Mouse (Mus musculus): ENCODE results near the gene Adcy3. TPM values are rescaled to one million over a fixed set of nuclear protein-coding genes. Genes with fewer than 3 reads are reported as not detected.
"Not testable (repeated sequence)": the region's sequence is repeated elsewhere in the genome, so short reads cannot be mapped to it uniquely, and the experiment has no call there.

Gene Adcy3
- polyA plus RNA-seq, 1 experiment from 2014 or later: 11.0 TPM

DNA sequence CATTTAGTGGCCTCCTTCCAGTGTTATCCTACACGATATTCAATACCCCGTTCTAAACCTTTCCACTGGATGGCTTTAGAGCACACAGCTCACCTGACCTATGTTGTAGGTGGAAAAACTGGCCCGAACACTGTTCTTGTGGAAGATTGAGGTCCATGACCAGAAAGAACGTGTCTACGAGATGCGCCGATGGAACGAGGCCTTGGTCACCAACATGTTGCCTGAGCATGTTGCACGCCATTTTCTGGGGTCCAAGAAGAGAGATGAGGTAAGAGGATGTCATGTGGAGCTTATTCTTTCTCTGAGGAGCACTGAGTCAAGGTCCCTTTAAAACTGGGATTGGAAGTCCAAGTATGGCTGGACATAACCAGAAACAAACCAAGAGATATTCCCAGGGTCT, 76.3 kb downstream of the Adcy3 start:
- no peak overlapping the region for H3K27ac ChIP-seq
- peaks cover 6% of the 10 kb centered on the region; the same call in 1 of the 2 replicates for H3K4me1 ChIP-seq
- no peaks in the 10 kb centered on the region for H3K27me3 ChIP-seq
- peaks cover 87% of the 10 kb centered on the region for H3K36me3 ChIP-seq
- no peak overlapping the region for H3K4me2 ChIP-seq
- no peak overlapping the region for H3K9ac ChIP-seq
- 94% methylated on average over 9 of the region's 9 CpGs for WGBS
- H3K4me3 ChIP-seq (replicated peaks): no peak overlapping the region
- no peaks in the 10 kb centered on the region for H3K9me3 ChIP-seq (replicated peaks)
- no peak for ATAC-seq (replicated peaks; ENCODE audit: low FRiP score)

DNA sequence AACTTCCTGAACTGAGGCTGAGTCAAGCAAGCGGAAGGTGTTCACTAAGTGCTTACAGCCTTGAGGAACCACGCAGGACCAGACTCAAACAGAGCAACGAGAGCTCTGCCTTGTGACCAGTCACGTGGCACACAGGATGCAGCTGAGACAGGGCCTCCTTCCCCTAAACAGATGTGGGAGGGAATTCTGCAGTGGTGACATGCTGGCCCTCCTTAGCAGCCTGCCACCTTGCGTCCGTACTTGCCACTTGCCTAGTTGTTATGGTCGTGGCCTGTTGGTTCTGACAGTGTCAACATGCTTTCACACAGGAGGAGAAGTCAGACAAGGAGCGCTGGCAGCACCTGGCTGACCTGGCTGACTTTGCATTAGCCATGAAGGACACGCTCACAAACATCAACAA, 78.3 kb downstream of the Adcy3 start:
- H3K4me3 ChIP-seq (replicated peaks): no peak overlapping the region
- no peaks in the 10 kb centered on the region for H3K9me3 ChIP-seq (replicated peaks)
- no peaks in the 10 kb centered on the region for H3K27me3 ChIP-seq
- no peak overlapping the region for H3K4me2 ChIP-seq
- WGBS: 70% methylated on average over 9 of the region's 9 CpGs
- peaks cover 6% of the 10 kb centered on the region; the same call in 1 of the 2 replicates for H3K4me1 ChIP-seq
- peaks cover 91% of the 10 kb centered on the region for H3K36me3 ChIP-seq
- peak; percentile 27; the same call in 1 of the 2 replicates for ATAC-seq (replicated peaks; ENCODE audit: low FRiP score)
- no peak overlapping the region for H3K27ac ChIP-seq
- H3K9ac ChIP-seq: no peak overlapping the region

DNA sequence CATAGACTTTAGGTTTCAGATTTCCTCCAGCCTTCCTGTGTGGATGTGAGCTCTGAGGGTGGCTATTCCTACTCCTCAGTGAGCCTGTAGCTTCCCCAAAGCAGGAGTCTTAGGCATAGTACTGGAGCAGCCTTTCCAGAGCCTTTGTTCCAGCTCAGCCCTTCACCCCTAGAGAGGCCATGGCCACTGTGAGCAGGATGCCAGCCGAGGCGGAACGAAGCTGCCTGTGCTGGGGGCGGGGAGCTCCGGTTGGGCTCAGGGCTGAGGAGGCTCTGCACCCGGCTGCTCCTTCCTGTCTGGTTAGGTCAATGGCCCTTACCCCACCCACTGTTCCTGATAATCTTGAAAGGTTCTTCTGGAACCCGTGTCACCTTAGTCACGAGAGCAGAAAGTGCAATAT, 80.0 kb downstream of the Adcy3 start:
- no peaks in the 10 kb centered on the region for H3K27me3 ChIP-seq
- 39% methylated on average over 8 of the region's 8 CpGs for WGBS
- peak overlapping the region; percentile 82 for H3K27ac ChIP-seq
- peaks cover 88% of the 10 kb centered on the region for H3K36me3 ChIP-seq
- H3K4me3 ChIP-seq (replicated peaks): no peak overlapping the region
- peak; percentile 92 for ATAC-seq (replicated peaks; ENCODE audit: low FRiP score)
- no peak overlapping the region for H3K4me2 ChIP-seq
- H3K9me3 ChIP-seq (replicated peaks): no peaks in the 10 kb centered on the region
- H3K4me1 ChIP-seq: peaks cover 6% of the 10 kb centered on the region; the same call in 1 of the 2 replicates
- no peak overlapping the region for H3K9ac ChIP-seq

DNA sequence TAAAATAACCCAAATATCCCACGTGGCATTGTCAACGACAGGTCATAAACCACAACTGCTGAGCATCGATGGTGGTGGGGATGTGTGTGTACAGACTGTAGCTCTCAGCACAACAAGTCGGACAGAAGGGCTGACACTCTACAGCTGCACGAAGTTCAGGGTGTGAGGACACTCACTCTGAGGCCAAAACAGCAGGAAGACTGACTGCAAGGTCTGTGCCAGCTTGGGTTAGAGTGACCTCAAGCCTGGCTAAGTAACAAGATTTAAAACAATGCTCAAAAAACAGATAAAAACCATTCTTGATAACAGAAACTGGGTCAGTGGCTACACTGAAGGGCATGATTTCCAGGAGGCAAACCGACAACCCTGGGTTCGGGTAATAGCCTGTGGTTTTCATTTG, 97.3 kb downstream of the Adcy3 start:
- Histone ChIP-seq H3K27ac (no peak overlapping the region), H3K36me3 (peaks cover 57% of the 10 kb centered on the region), H3K4me2 (no peak overlapping the region), H3K4me3 (replicated peaks) (no peak overlapping the region), H3K9ac (no peak overlapping the region), H3K4me1 (peaks cover 13% of the 10 kb centered on the region), H3K27me3 (no peaks in the 10 kb centered on the region), H3K9me3 (replicated peaks) (no peaks in the 10 kb centered on the region)
- WGBS: 88% methylated on average over 7 of the region's 7 CpGs
- no peak for ATAC-seq (replicated peaks; ENCODE audit: low FRiP score)

DNA sequence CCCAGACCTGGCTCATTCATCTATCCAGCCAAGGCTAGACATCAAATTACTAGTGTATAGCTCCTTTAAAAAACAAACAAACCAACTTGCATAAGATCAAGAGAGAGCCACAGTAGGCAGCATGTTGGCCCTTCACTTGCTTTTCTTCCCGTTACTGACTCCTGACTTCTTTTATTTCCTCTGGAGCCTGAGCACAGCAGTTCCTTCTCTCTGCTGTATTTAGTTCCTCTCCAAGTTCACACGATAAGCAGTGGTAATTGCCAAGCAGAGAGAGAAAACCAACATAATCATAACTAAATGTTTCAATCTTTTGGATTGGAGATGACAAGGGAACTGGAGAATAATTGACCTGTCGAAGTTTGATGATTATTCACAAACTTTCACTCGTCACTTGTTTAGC, 99.9 kb downstream of the Adcy3 start:
- 40% methylated on average over 4 of the region's 4 CpGs for WGBS
- no peak overlapping the region; the same call in 1 of the 2 replicates for H3K9ac ChIP-seq
- H3K4me2 ChIP-seq: peak overlapping the region; percentile 67

DNA sequence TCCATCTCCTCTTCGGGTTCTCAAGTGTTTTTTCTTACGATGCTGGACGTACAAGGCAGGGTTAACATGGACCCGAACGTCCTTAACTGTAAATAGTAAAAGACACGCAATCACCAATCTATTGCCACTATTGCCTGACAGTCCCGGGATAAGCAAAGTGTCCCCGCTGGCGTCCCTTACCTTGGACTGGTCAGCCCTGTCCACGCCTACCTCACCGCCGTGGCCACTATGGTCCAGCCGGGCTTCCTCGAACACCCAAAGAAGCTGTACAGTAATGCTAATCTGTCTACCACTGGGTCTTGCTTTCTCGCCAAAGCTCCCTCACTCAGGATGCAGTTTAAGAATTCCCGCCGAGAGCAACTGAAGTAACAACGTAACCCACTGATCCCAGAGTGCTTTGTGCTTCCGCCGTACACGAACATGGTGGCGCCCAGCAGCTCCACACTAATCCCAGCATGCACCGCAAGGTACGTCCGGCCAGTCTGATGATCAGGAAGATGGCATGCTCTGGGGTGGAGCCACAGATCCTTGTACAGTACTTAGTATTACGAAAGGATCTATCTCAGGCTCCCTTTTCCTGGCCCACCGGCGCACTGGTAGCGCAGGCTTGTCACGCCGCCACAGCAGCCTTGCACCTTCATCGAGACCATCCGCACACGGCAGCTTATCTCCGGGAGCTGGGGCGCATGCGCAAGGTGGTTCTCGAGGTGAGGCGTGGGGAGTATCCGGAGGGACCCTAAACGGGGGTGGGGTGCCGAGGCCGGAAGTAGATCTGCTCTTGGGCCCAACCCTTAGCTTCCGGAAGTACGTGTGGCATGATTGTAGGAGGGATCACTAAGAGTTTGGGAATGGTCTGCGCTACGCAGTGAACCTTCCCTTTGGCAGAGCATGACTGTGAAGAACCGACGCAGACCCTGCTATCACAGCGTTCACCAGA, 100.9 kb downstream of the Adcy3 start, which contains the start of the genes Ptrhd1 and Cenpo:
Gene Ptrhd1, plus strand, starts transcription at position 456 of the 937 bp plus-strand sequence.
Gene Cenpo, minus strand, starts transcription at position 723 of the 937 bp plus-strand sequence.
- whole genome bisulfite sequencing: under 1% methylated on average over 50 of the region's 50 CpGs
- peak; percentile 99 for ATAC-seq (replicated peaks; ENCODE audit: low FRiP score)
- Histone ChIP-seq H3K27ac (peak within 1 kb of the TSS; percentile 99), H3K9me3 (replicated peaks) (no peaks in the 10 kb centered on the region), H3K4me1 (peaks cover 13% of the 10 kb centered on the region), H3K9ac (peak within 1 kb of the TSS; percentile 74), H3K36me3 (peaks cover 38% of the 10 kb centered on the region), H3K4me3 (replicated peaks) (peak within 1 kb of the TSS; percentile 56), H3K27me3 (no peaks in the 10 kb centered on the region), H3K4me2 (peak within 1 kb of the TSS; percentile 67)

More for the DNA sequence above, 99.9 kb downstream of the Adcy3 start:
- ATAC-seq (replicated peaks; ENCODE audit: low FRiP score): no peak
- Histone ChIP-seq H3K27ac (no peak overlapping the region), H3K36me3 (peaks cover 46% of the 10 kb centered on the region), H3K9me3 (replicated peaks) (no peaks in the 10 kb centered on the region), H3K4me1 (peaks cover 13% of the 10 kb centered on the region), H3K27me3 (no peaks in the 10 kb centered on the region), H3K4me3 (replicated peaks) (peak overlapping the region; percentile 56)

DNA sequence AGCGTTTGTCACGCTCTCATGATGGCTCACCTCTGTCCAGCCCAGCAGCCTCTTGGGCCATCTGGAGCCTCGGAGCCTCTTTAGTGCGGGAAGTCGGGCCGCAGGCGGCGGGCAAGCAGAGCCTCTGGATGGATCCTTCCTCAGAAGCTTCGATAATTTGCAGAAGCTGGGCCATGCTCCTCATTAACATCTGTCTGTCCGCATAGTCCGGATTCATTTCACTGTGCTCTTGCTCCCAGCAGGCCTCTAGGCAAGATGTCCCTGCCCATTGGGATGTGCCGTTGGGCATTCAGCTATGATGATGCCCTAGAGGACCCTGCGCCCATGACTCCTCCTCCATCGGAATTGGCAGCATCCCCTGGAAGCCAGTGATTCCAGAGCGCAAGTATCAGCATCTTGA, 104.6 kb downstream of the Adcy3 start:
- Histone ChIP-seq H3K27me3 (no peaks in the 10 kb centered on the region), H3K9ac (no peak overlapping the region), H3K4me2 (no peak overlapping the region), H3K36me3 (peaks cover 22% of the 10 kb centered on the region), H3K27ac (no peak overlapping the region), H3K9me3 (replicated peaks) (no peaks in the 10 kb centered on the region), H3K4me1 (peaks cover 12% of the 10 kb centered on the region), H3K4me3 (replicated peaks) (no peak overlapping the region)
- ATAC-seq (replicated peaks; ENCODE audit: low FRiP score): no peak
- 94% methylated on average over 15 of the region's 15 CpGs for WGBS

DNA sequence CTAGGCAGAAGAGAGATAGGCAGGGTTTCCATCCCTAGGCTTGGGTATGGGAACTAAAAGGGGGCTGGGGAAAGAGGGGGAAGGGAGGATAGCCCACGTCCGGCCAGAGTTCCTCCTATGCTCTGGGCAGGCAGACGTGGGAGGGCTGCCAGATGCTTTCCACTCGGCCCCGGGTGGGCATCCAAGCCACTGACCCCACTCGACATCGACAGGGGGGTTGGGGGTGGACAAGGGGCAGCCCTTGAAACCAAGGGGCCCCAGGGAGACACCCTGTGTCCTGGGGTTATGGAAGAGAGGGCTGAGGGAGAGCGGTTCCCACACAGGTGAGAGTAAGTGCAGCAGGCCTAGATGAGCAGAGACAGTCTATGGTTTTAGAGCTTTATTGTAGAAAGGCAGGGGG, 107.4 kb downstream of the Adcy3 start:
- H3K27me3 ChIP-seq; H3K9me3 ChIP-seq (replicated peaks); H3K4me1 ChIP-seq; ATAC-seq (replicated peaks; ENCODE audit: low FRiP score); H3K4me2 ChIP-seq; H3K9ac ChIP-seq; H3K4me3 ChIP-seq (replicated peaks); H3K27ac ChIP-seq: not testable (repeated sequence)
- 56% methylated on average over 8 of the region's 8 CpGs for WGBS
- peaks cover 22% of the 10 kb centered on the region for H3K36me3 ChIP-seq

DNA sequence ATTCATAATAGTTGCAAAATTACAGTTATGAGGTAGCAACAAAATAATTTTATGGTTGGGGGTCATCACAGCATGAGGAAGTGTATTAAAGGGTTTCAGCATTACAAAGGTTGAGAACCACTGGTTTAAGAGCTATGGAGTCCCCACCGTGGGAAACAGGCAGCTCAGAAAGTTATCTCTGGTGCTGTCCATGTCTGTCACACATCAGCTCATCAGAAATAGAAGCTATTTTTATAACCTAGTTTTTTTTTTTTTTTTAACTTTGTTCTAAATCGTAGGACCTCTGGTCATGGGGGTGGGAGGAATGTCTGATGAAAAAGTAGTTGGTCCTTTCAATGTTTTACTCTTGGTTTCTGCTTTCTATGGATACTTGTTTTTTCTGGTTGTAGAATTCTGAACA, 110.9 kb downstream of the Adcy3 start:
- Histone ChIP-seq H3K9ac (no peak overlapping the region), H3K27me3 (no peaks in the 10 kb centered on the region), H3K27ac (no peak overlapping the region), H3K4me2 (no peak overlapping the region), H3K4me1 (peaks cover 3% of the 10 kb centered on the region; the same call in 1 of the 2 replicates), H3K36me3 (peaks cover 12% of the 10 kb centered on the region; the same call in 1 of the 2 replicates), H3K4me3 (replicated peaks) (no peak overlapping the region), H3K9me3 (replicated peaks) (no peaks in the 10 kb centered on the region)
- 77% methylated on average over 2 of the region's 2 CpGs for WGBS
- ATAC-seq (replicated peaks; ENCODE audit: low FRiP score): no peak

DNA sequence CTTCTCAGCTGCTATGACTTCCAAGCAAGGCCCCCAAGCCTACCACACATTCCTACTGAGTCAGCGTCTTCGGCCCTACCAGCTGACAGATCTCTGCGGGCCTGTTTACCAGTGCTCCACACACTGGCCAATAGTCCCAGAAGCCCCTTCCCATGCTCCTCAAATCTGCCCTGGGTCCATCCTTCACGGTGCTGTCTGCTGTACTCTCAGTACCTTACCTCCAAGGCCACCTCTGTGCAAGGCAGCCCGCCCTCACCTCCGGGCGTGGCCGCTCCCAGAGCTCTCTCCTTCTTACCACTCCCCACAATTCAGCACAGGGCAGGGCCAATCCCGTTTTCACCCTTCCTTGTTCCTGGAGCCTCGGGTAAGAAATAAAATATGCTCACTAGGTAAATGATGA, 112.8 kb downstream of the Adcy3 start:
- Histone ChIP-seq H3K27me3 (no peaks in the 10 kb centered on the region), H3K36me3 (peaks cover 9% of the 10 kb centered on the region; the same call in 1 of the 2 replicates), H3K9me3 (replicated peaks) (no peaks in the 10 kb centered on the region), H3K4me1 (no peaks in the 10 kb centered on the region), H3K4me2 (no peak overlapping the region), H3K9ac (no peak overlapping the region), H3K4me3 (replicated peaks) (no peak overlapping the region), H3K27ac (no peak overlapping the region)
- 85% methylated on average over 10 of the region's 10 CpGs for WGBS
- no peak for ATAC-seq (replicated peaks; ENCODE audit: low FRiP score)

DNA sequence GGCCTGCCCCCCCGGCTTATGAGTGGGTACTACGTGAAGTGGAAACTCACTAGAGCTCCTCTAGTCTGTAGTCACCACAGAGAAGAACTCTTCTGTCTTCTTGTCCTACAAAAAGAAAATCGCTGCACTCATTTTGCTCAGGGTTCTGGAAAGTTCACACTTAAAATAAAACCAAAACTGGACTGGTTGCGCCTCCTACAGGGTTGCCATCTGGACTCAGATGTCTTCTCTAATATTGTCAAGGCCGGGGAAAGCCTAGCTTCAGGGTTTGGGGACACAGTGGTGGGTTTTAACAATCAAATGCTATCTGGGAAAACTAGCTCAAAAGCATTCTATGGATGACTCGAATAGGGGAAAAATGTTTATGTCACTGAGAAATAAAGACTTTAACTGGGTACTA, 116.9 kb downstream of the Adcy3 start:
- Histone ChIP-seq H3K4me1 (no peaks in the 10 kb centered on the region), H3K9me3 (replicated peaks) (no peaks in the 10 kb centered on the region), H3K27ac (no peak overlapping the region), H3K4me2 (no peak overlapping the region), H3K9ac (no peak overlapping the region), H3K4me3 (replicated peaks) (no peak overlapping the region), H3K27me3 (no peaks in the 10 kb centered on the region), H3K36me3 (peaks cover 20% of the 10 kb centered on the region)
- no peak for ATAC-seq (replicated peaks; ENCODE audit: low FRiP score)
- 92% methylated on average over 6 of the region's 6 CpGs for WGBS
